Mouse (Mus musculus) fibroblast of lung, adult 2 months (primary cell): Measurements from ENCODE around the gene Tmem204.

ENCODE experiments used
- DNase-seq: peaks from one replicate; pipeline ENCODE4 v3.0.0-alpha.2; 2011; ENCODE audit warnings: low read depth

The Tmem204 gene

GRCm38 (mm10) chr17:25084835-25085385 is 1.5 kb upstream of the Tmem204 start:
- no peak for DNase-seq

GRCm38 (mm10) chr17:25082887-25083286 is 504 bp downstream of the Tmem204 start:
- DNase-seq: no peak

GRCm38 (mm10) chr17:25082081-25082847 is 1.1 kb downstream of the Tmem204 start:
- peak; percentile 60 for DNase-seq

- peak; percentile 78 for DNase-seq
These were observed 2.4 kb downstream of the Tmem204 start for GRCm38 (mm10) chr17:25080960-25081381.

DNA sequence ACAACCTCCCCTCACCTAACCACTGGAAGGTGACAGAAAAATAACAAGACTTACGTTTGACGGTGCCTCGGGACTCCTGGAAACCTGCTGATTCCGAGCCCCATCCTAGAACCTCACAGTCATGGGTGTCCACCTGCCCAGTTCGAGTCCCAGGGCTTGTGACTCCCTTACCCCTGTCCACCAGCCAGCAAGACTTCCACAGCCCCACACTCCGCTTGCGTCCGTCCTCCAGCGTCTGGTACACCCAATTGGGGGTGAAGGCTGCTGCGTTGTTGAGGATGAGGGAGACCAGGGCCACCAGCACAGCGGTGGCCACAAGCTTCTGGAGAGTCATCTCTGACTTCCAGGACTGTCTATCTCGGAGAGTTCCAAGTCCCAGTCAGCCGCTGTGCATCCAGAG is 3.2 kb downstream of the Tmem204 start:
- DNase-seq: no peak

DNA sequence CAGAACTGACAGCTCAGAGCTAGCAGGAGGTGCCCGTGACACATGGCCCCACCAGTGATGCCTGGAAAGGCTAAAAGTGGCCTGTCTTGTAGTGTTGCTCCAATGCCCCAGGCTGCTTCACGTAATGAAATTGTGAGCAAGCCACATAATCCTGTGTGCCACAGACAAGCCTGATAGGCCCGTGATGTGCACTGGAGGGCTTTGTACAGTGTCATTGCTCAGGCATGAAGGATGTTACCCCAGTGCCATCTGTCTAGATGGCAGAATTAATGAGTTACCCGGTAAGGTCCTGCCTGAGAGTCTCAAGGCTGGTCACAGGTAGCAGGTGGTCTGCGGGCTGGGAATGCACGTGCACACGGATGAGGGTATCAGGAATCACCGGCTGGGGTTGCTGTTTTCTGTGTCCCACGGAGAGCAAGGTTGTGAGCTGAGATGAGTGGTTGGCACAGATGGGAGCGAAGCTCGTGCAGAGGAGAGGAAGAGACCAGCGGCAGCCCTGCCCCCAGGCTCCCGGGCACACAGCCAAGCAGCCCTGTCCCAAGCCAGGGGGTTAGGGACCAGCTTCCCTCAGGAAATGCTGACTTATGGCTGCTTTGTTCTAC is 5.5 kb downstream of the Tmem204 start:
- no peak for DNase-seq

- DNase-seq: no peak
These were observed 6.5 kb downstream of the Tmem204 start for GRCm38 (mm10) chr17:25076906-25077305.

DNA sequence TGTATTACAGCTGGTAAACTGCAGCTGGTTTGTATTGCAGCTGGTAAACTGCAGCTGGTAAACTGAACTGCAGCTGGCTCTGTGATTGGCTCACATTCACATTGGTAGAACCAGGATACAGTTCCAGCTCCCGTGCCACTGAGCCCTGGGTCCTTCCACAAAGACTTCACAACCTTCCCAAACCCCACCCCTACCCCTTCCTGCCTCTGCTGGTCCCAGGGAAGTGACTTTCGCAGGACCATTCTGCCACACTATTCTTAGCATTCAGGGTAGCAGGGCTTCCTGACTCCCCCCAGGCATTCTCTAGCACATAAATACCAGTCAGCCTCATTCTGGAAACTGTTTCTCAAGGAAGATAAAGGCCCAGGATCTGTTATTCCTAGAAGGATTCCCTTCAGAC is 14.7 kb downstream of the Tmem204 start:
- no peak for DNase-seq

DNA sequence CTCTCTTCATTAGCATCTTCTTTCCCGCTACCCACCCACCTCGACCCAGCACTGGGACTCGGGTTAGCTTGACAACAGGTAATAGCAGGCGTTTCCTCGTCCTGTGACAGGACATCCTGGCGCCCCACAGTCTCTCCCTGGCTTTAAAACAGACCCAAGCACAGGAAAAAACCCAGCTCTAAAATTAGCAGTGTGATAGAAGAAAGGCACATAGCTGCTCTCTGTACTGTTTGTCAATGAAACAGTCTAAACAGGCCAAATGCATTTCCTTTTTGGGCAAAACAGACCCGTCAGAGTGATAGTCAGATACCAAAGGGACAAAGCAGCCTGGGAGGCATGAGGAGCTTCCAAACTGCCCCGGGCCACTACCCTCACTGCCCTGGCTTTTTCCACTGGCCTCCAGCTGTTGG is 15.9 kb downstream of the Tmem204 start:
- DNase-seq: no peak

DNA sequence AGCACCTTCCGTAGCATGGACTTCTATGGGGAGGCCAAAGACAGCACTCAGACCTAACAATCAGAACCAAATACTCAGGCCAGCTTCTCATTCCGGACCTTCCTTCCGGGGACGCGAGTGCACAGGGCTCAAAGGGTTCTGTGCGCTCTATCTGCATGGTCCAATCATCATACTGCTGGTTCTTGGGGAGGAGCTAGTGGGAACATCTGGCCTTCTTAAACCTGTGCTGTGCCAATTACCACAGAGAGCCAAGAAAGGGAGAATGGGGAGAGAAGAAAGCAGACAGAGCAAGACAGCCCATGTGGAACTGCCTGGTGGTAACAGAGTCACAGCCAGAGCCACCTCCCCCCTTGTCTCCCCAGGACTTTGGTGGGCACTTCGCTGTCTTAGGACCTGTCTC is 16.8 kb downstream of the Tmem204 start:
- DNase-seq: no peak

DNA sequence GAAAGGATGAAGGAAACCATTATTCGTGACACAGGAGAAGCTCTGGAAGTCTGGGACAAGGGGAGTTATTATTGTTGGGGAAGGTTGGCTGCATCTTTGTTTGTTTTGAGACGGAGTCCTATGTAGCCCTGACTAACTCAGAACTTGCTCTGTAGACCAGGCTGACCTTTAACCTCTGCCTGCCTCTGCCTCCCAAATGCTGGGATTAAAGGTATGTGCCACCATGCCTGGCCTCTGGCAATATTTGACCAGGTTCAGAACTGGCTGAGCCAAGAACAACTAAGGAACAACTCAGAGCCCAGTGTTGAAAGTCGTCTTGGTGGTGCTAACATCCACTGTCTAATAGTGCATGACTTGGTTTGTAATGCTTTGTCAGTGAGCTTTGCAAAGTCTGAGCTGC is 18.2 kb downstream of the Tmem204 start:
- DNase-seq: no peak

DNA sequence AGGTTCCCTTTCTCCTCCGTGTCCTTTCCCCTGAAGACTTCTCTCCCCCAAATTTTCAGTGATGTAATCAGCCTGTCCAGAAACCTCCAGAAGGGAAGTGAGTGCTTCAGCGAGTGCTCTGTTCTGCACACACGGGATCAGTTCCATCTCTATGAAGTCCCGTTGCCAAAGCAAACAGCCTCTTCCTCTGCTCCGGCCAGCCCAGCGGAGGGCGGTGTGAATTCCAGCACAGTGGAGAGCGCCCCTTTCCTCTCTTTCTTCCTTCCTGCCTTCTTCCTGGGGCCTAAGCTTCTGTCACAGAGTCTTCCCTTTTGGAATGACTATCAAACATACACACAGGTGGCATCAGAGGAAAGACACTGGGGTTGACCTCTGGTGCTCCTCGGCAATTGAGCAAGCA is 19.0 kb downstream of the Tmem204 start:
- DNase-seq: no peak

- DNase-seq: no peak
These were observed 19.5 kb downstream of the Tmem204 start for GRCm38 (mm10) chr17:25063872-25064271.

GRCm38 (mm10) chr17:25063261-25063660 is 20.1 kb downstream of the Tmem204 start:
- no peak for DNase-seq

- DNase-seq: no peak
These were observed 26.4 kb downstream of the Tmem204 start for GRCm38 (mm10) chr17:25057041-25057440.

DNA sequence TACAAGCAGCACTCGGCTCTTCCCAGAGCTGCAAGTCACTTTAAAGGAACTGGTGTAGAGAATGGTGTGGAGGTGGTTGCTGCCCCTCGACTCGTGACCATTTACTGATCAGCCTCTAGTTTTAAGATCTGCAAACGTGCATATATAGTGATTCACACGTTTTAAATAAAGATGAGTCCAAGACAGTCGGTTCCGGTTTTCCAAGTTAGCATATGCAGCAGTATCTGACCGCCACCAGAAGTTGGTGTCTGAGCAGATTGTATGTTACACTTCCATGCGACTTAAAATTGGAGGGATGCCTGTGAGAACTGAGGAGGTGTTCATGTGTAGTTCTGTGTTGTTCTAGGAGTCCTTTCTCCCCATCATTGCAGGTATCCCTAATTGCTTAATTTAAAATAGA is 30.1 kb downstream of the Tmem204 start:
- DNase-seq: no peak

DNA sequence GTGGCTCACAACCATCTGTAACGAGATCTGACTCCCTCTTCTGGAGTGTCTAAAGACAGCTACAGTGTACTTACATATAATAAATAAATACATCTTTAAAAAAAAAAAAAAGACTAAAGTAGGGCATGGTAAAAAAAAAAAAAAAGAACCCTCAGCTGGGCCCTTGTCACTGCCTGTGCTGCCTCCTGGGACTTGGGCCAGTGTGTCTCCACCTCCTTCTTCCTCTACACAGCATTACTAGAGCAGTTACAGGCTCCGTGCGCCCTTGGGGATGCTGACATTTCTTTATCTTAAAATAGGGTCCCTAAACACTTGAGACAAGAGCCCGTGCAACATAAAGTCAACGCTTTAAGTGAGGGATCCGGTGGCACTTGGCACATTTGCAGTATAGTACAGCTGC is 36.2 kb downstream of the Tmem204 start:
- DNase-seq: no peak

- no peak for DNase-seq
These were observed 38.1 kb downstream of the Tmem204 start for GRCm38 (mm10) chr17:25045281-25045680.

DNA sequence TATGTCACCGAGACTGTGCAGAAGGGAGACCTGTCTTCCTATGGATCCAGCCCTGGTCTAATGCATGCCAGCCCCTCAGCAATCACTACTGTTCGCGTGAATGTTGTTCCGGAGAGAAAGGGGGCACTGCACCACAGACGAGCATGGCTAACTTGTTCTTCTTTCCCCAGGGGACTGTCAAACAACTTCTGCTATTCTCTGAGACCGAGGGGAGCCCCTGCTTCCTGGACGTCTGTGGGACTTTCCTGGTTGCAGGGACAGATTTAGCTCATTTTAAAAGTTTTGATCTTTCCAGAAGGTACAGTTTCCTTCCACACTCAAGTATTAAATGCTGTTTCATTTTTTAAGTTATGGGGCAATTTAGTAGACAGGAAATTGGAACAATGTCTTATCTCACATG is 38.5 kb downstream of the Tmem204 start:
- no peak for DNase-seq

GRCm38 (mm10) chr17:25036183-25036582 is 47.2 kb downstream of the Tmem204 start:
- no peak for DNase-seq

- DNase-seq: no peak
These were observed 66.9 kb downstream of the Tmem204 start for GRCm38 (mm10) chr17:25016292-25017132.

DNA sequence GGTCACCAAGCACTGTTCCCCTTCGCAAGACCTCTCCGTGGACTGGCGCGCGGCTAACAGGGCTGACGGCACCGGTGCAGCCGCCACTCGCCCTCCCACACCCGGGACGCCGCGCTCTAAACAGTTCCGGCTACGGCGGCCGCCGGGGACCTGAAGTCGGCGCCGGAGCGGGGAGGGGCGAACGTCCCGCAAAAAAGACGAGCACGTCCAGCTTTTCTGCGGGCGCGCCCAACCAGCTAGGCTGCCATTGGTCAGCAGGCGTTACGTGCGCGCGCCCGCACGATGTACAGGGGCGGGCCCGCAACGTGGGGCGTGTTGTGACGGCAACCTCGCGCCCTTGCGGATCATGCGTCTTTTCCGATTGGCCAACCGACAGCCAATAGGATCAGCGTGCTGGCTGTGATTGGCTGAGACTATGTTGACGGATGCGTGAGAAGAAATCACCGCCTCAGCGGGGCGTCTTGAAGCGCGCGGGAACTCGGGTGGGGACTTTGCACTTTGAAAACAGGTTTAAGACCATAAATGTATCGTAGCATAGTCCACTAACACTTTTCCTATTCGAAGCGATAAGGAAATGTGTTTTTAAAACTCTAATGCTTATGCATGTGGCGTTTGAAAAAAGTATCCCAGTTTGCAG is 67.6 kb downstream of the Tmem204 start, which contains the start of the genes Cramp1l and Ift140:
TSS of gene Cramp1l (minus strand) at position 134 of the 637 bp plus-strand sequence.
TSS of gene Ift140 (plus strand) at position 431 of the 637 bp plus-strand sequence.
- peak; percentile 98 for DNase-seq
